ENCODE assay signal across 9 mouse cellular contexts in genomic region chr14:29442476-29442875, GRCm38 (mm10).
DNase-seq lines count a peak whose midpoint lies in the region; ATAC-seq and TF ChIP-seq lines count a peak whose summit lies in the region.
"Had no signal": no experiment of that assay in that cellular context is flagged by ENCODE, and none has a peak within 500 bp of the region (broad histone marks: within the 10 kb centered on the region; RNA-seq: fewer than 3 reads in every experiment).

No protein-coding gene starts in this region.

- no peak overlapping the region for H3K27ac ChIP-seq in kidney, postnatal 0 days
- peak overlapping the region; percentile 70; the same call in 1 of the 2 replicates for H3K27ac ChIP-seq in forebrain, embryonic 11.5 days (ENCODE audit: low read depth, low read length)
- H3K27ac ChIP-seq in limb, embryonic 10.5 days = peak overlapping the region; percentile 75
- H3K27ac ChIP-seq in neural tube, embryonic 14.5 days (ENCODE audit: low read depth, low read length) = no peak overlapping the region
- H3K27ac ChIP-seq: liver, embryonic 13.5 days had no signal

- peak; percentile 20 for DNase-seq in kidney, postnatal 0 days (ENCODE audit: low spot score)
- no peak for DNase-seq in kidney, postnatal 10 days
- DNase-seq in forebrain, embryonic 11.5 days (ENCODE audit: low spot score) = peak; percentile 60
- DNase-seq in limb, embryonic 10.5 days (ENCODE audit: low spot score) = no peak
- no peak for DNase-seq in frontal cortex, postnatal 25 days (ENCODE audit: low spot score in 2 of 2)
- no peak for DNase-seq in cerebellum, adult 11-12 months
- DNase-seq: liver, embryonic 13.5 days had no signal

- no peak for TF ChIP-seq CTCF in kidney, postnatal 0 days (IDR thresholded peaks at IDR 0.05; ENCODE audit: low read depth)

- H3K4me3 ChIP-seq in kidney, postnatal 0 days (replicated peaks; ENCODE audit: low read depth, low read length) = no peak overlapping the region
- no peak overlapping the region for H3K4me3 ChIP-seq in forebrain, embryonic 11.5 days (ENCODE audit: low read depth, low read length)
- no peak overlapping the region for H3K4me3 ChIP-seq in limb, embryonic 10.5 days
- H3K4me3 ChIP-seq in neural tube, embryonic 14.5 days (ENCODE audit: low read depth, low read length) = no peak overlapping the region
- H3K4me3 ChIP-seq: liver, embryonic 13.5 days had no signal

- no peaks in the 10 kb centered on the region for H3K36me3 ChIP-seq in kidney, postnatal 0 days (ENCODE audit: insufficient read depth, low read length)
- H3K36me3 ChIP-seq in forebrain, embryonic 11.5 days (ENCODE audit: control insufficient read depth, insufficient read depth, low read length) = no peaks in the 10 kb centered on the region
- H3K36me3 ChIP-seq in limb, embryonic 10.5 days = no peaks in the 10 kb centered on the region
- H3K36me3 ChIP-seq in neural tube, embryonic 14.5 days (ENCODE audit: control insufficient read depth, insufficient read depth, low read length) = no peaks in the 10 kb centered on the region
- H3K36me3 ChIP-seq: liver, embryonic 13.5 days had no signal

- no peak overlapping the region for H3K9ac ChIP-seq in kidney, postnatal 0 days (ENCODE audit: low read depth, low read length)
- peak overlapping the region; percentile 35; the same call in 1 of the 2 replicates for H3K9ac ChIP-seq in forebrain, embryonic 11.5 days (ENCODE audit: low read length)
- H3K9ac ChIP-seq in neural tube, embryonic 14.5 days (replicated peaks; ENCODE audit: low read depth, low read length) = no peak overlapping the region
- H3K9ac ChIP-seq: liver, embryonic 13.5 days had no signal

- 23% methylated on average over 4 of the region's 4 CpGs for WGBS in kidney, postnatal 0 days
- WGBS in forebrain, embryonic 11.5 days = 3% methylated on average over 4 of the region's 4 CpGs
- WGBS in limb, embryonic 10.5 days = 36% methylated on average over 4 of the region's 4 CpGs
- 14% methylated on average over 4 of the region's 4 CpGs for WGBS in neural tube, embryonic 14.5 days

- no peak overlapping the region for H3K4me2 ChIP-seq in kidney, postnatal 0 days (ENCODE audit: low read length)
- peak overlapping the region; percentile 24; the same call in 1 of the 2 replicates for H3K4me2 ChIP-seq in forebrain, embryonic 11.5 days (ENCODE audit: low read depth, low read length, severe bottlenecking)
- H3K4me2 ChIP-seq in neural tube, embryonic 14.5 days (ENCODE audit: low read depth, low read length) = peak overlapping the region; percentile 3; the same call in 1 of the 2 replicates
- H3K4me2 ChIP-seq: liver, embryonic 13.5 days had no signal

- H3K27me3 ChIP-seq in kidney, postnatal 0 days (ENCODE audit: insufficient read depth, low read length) = no peaks in the 10 kb centered on the region
- no peaks in the 10 kb centered on the region for H3K27me3 ChIP-seq in forebrain, embryonic 11.5 days (ENCODE audit: control insufficient read depth, insufficient read depth, low read length)
- no peaks in the 10 kb centered on the region for H3K27me3 ChIP-seq in limb, embryonic 10.5 days (ENCODE audit: low read depth, poor library complexity, severe bottlenecking)
- H3K27me3 ChIP-seq in neural tube, embryonic 14.5 days (ENCODE audit: control insufficient read depth, insufficient read depth, low read length) = no peaks in the 10 kb centered on the region
- H3K27me3 ChIP-seq: liver, embryonic 13.5 days had no signal

- H3K4me1 ChIP-seq in kidney, postnatal 0 days (replicated peaks; ENCODE audit: insufficient read depth, low read length) = no peaks in the 10 kb centered on the region
- H3K4me1 ChIP-seq in forebrain, embryonic 11.5 days (replicated peaks; ENCODE audit: control insufficient read depth, insufficient read depth, low read length) = peaks cover 6% of the 10 kb centered on the region
- peaks cover 26% of the 10 kb centered on the region for H3K4me1 ChIP-seq in limb, embryonic 10.5 days
- no peaks in the 10 kb centered on the region for H3K4me1 ChIP-seq in neural tube, embryonic 14.5 days (ENCODE audit: control insufficient read depth, insufficient read depth, low read length)
- H3K4me1 ChIP-seq: liver, embryonic 13.5 days had no signal

- no peak for ATAC-seq in kidney, postnatal 0 days (replicated peaks; ENCODE audit: low FRiP score, low read depth)
- peak; percentile 67 for ATAC-seq in forebrain, embryonic 11.5 days (replicated peaks; ENCODE audit: low FRiP score)
- ATAC-seq in neural tube, embryonic 14.5 days (ENCODE audit: low read depth) = no peak
- no peak for ATAC-seq in cerebellum, adult (ENCODE audit: insufficient number of reproducible peaks, low FRiP score, low TSS enrichment)

- H3K9me3 ChIP-seq in kidney, postnatal 0 days (replicated peaks; ENCODE audit: low read length) = no peaks in the 10 kb centered on the region
- no peaks in the 10 kb centered on the region for H3K9me3 ChIP-seq in forebrain, embryonic 11.5 days (ENCODE audit: control insufficient read depth, low read length)
- no peaks in the 10 kb centered on the region for H3K9me3 ChIP-seq in limb, embryonic 10.5 days (replicated peaks)
- H3K9me3 ChIP-seq in neural tube, embryonic 14.5 days (ENCODE audit: control insufficient read depth, low read length) = no peaks in the 10 kb centered on the region
- H3K9me3 ChIP-seq: liver, embryonic 13.5 days had no signal

Comparison
In these comparisons a context has a peak if more than half of its experiments do, and no peak if none do; other contexts are left out.
1. DNase-seq: peak in kidney, postnatal 0 days (single experiment) and forebrain, embryonic 11.5 days (single experiment); none in kidney, postnatal 10 days (single experiment), limb, embryonic 10.5 days (single experiment), frontal cortex, postnatal 25 days (0 of 2) and cerebellum, adult 11-12 months (single experiment).
2. H3K27ac ChIP-seq: peak in forebrain, embryonic 11.5 days (single experiment) and limb, embryonic 10.5 days (single experiment); none in kidney, postnatal 0 days (single experiment) and neural tube, embryonic 14.5 days (single experiment).